Mouse (Mus musculus): ENCODE results near the gene Fkbp4. TPM values are rescaled to one million over a fixed set of nuclear protein-coding genes. Genes with fewer than 3 reads are reported as not detected.
A peak's percentile ranks its signal among the peaks of the same experiment; 100 is the strongest.

Gene Fkbp4
- polyA plus RNA-seq, 1 experiment from 2014 or later = 454 TPM

GRCm38 (mm10) chr6:128433566-128433965 is 4.9 kb downstream of the Fkbp4 start:
- Histone ChIP-seq H3K4me3 (replicated peaks) (no peak overlapping the region), H3K27ac (no peak overlapping the region), H3K4me1 (replicated peaks) (peaks cover 18% of the 10 kb centered on the region), H3K9me3 (no peaks in the 10 kb centered on the region), H3K9ac (replicated peaks) (no peak overlapping the region), H3K36me3 (peaks cover 79% of the 10 kb centered on the region), H3K4me2 (replicated peaks) (no peak overlapping the region), H3K27me3 (no peaks in the 10 kb centered on the region)
- 97% methylated on average over 13 of the region's 13 CpGs for WGBS
- no peak for ATAC-seq

DNA sequence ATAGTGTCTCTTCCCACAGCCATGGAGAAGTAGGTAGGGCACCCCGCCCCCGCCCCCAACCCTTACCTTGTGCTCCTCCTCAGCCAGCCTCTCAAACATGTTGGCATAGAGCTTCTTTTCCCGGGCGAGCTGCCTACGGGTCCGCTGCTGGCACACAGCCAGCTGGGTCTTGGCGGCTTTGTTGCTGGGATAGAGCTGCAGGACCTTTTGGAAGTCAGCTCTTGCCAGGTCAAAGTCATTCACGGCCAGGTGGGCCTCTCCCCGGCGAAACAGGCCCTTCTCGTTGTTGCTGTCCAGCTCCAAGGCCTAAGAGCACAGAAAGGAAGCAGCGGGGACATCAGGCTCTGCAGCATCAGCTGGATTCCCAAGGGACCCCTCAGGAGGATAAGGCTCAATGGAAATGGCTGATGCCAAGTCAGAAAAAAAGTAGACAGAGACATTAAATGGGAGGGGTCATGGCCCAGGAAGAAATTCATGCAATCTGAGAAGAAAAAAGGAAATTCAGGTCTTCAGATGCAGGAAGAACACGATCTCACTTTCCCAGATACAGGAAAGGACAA is 6.0 kb downstream of the Fkbp4 start:
- no peak for ATAC-seq
- Histone ChIP-seq H3K4me2 (replicated peaks) (no peak overlapping the region), H3K9ac (replicated peaks) (no peak overlapping the region), H3K9me3 (no peaks in the 10 kb centered on the region), H3K27ac (no peak overlapping the region), H3K27me3 (no peaks in the 10 kb centered on the region), H3K36me3 (peaks cover 86% of the 10 kb centered on the region), H3K4me3 (replicated peaks) (no peak overlapping the region), H3K4me1 (replicated peaks) (peaks cover 18% of the 10 kb centered on the region)
- WGBS = 81% methylated on average over 13 of the region's 13 CpGs

DNA sequence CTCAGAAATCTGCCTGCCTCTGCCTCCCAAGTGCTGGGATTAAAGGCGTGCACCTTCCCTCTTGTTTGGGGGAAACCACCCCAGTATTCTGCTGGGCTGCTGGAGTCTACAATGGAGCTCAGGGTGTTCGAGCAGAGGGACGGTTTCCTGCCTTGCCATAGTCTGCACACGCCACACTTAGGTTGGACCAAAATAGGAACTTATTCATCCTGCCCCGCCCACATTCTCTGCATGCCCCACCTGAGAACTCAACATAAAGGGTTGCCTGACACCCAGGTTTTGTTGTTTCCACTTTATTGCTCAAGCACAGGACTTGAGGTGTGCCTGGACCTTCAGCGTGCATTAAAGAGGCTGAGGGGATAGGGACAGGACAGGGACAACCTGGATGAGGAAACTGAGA is 8.7 kb downstream of the Fkbp4 start:
- Histone ChIP-seq H3K36me3 (peaks cover 72% of the 10 kb centered on the region), H3K4me2 (replicated peaks) (no peak overlapping the region), H3K9me3 (no peaks in the 10 kb centered on the region), H3K27me3 (no peaks in the 10 kb centered on the region), H3K4me1 (replicated peaks) (peaks cover 4% of the 10 kb centered on the region; the same call in 1 of the 2 replicates), H3K27ac (no peak overlapping the region), H3K4me3 (replicated peaks) (no peak overlapping the region), H3K9ac (replicated peaks) (no peak overlapping the region)
- ATAC-seq = no peak
- WGBS = 95% methylated on average over 6 of the region's 6 CpGs

GRCm38 (mm10) chr6:128429300-128429699 is 9.2 kb downstream of the Fkbp4 start:
- H3K9me3 ChIP-seq = no peaks in the 10 kb centered on the region
- 100% methylated on average over 2 of the region's 2 CpGs for WGBS
- H3K4me1 ChIP-seq (replicated peaks) = peaks cover 4% of the 10 kb centered on the region; the same call in 1 of the 2 replicates
- peaks cover 66% of the 10 kb centered on the region for H3K36me3 ChIP-seq
- no peak overlapping the region for H3K27ac ChIP-seq
- no peak overlapping the region for H3K9ac ChIP-seq (replicated peaks)
- H3K4me2 ChIP-seq (replicated peaks) = no peak overlapping the region
- no peak for ATAC-seq
- H3K4me3 ChIP-seq (replicated peaks) = no peak overlapping the region
- H3K27me3 ChIP-seq = no peaks in the 10 kb centered on the region

GRCm38 (mm10) chr6:128427571-128427970 is 10.9 kb downstream of the Fkbp4 start:
- H3K9me3 ChIP-seq = no peaks in the 10 kb centered on the region

DNA sequence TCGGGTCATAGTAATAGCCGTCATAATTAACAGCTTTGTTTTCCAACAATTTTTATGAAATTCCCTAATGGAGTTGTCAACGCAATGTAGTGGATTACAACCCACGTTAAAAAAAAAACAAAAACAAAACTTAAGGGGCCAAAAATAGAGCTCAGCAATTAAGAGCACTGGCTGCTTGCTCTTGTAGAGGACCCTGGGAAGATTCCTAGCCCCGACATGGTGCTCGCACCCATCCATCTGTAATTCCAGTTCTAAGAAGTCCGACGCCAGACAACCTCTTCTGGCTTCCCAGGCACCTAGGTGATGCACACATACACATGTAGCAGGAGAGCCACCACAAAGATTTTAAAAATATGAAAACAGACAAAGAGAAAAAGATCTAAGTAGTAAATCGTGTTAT is 13.4 kb downstream of the Fkbp4 start:
- ATAC-seq = no peak
- Histone ChIP-seq H3K9ac (replicated peaks) (peak overlapping the region; percentile 78; the same call in 1 of the 2 replicates), H3K27ac (peak overlapping the region; percentile 97), H3K4me1 (replicated peaks) (peaks cover 17% of the 10 kb centered on the region), H3K4me2 (replicated peaks) (peak overlapping the region; percentile 73), H3K4me3 (replicated peaks) (peak overlapping the region; percentile 70), H3K27me3 (no peaks in the 10 kb centered on the region), H3K9me3 (no peaks in the 10 kb centered on the region), H3K36me3 (peaks cover 24% of the 10 kb centered on the region)
- 23% methylated on average over 9 of the region's 9 CpGs for WGBS

More at GRCm38 (mm10) chr6:128427571-128427970, 10.9 kb downstream of the Fkbp4 start:
- Histone ChIP-seq H3K4me2 (replicated peaks) (no peak overlapping the region), H3K36me3 (peaks cover 49% of the 10 kb centered on the region), H3K4me1 (replicated peaks) (peaks cover 15% of the 10 kb centered on the region), H3K27me3 (no peaks in the 10 kb centered on the region), H3K4me3 (replicated peaks) (no peak overlapping the region), H3K27ac (no peak overlapping the region), H3K9ac (replicated peaks) (no peak overlapping the region)
- 96% methylated on average over 5 of the region's 5 CpGs for WGBS
- no peak for ATAC-seq

GRCm38 (mm10) chr6:128424269-128425019 is 14.0 kb downstream of the Fkbp4 start, which contains the start of gene Itfg2:
TSS of gene Itfg2 (minus strand) at chr6:128424931.
- Histone ChIP-seq H3K27me3 (no peaks in the 10 kb centered on the region), H3K4me3 (replicated peaks) (peak within 1 kb of the TSS; percentile 70), H3K4me2 (replicated peaks) (peak within 1 kb of the TSS; percentile 73), H3K9me3 (no peaks in the 10 kb centered on the region), H3K27ac (peak within 1 kb of the TSS; percentile 97), H3K4me1 (replicated peaks) (peaks cover 17% of the 10 kb centered on the region), H3K9ac (replicated peaks) (peak within 1 kb of the TSS; percentile 78), H3K36me3 (peaks cover 25% of the 10 kb centered on the region)
- ATAC-seq = peak; percentile 95
- WGBS = under 1% methylated on average over 42 of the region's 42 CpGs

DNA sequence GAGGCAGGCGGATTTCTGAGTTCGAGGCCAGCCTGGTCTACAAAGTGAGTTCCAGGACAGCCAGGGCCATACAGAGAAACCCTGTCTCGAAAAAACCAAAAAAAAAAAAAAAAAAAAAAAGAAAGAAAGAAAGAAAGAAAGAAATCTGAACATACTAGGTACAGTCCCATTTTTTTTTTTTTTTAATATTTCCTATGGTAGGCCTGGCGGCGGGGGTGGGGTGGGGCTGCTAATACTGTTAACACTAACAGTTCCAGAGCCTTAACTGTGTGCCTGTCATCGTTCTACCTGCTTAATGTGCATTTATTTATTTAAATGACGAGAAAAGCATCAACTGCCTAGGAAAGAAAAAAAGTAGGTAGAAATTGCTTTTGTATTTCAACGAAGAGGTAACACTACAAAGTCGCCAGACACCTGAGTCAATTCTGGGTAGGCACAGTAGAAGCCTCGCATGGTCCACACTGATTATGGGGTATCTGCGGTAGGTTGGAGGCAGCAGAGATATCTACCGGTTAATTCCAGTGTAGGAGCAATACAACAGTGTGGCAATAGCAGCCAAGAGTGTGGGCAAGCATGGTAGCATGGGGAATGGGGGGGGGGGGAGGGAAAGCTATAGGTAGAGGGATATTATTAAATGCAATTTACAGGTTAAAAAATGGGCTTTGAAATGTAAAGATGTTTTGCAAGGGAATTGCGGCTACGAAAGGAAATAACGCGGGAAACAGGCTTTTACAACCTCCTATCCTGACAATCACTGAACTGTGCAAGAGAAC is 14.8 kb downstream of the Fkbp4 start:
- H3K4me1 ChIP-seq (replicated peaks) = peaks cover 17% of the 10 kb centered on the region
- ATAC-seq = peak; percentile 58
- H3K9me3 ChIP-seq = no peaks in the 10 kb centered on the region
- H3K27me3 ChIP-seq = no peaks in the 10 kb centered on the region
- H3K4me3 ChIP-seq (replicated peaks) = peak overlapping the region; percentile 70
- H3K9ac ChIP-seq (replicated peaks) = peak overlapping the region; percentile 78
- H3K4me2 ChIP-seq (replicated peaks) = peak overlapping the region; percentile 73
- peak overlapping the region; percentile 97 for H3K27ac ChIP-seq
- peaks cover 18% of the 10 kb centered on the region for H3K36me3 ChIP-seq
- 50% methylated on average over 16 of the region's 16 CpGs for WGBS

- peaks cover 12% of the 10 kb centered on the region for H3K36me3 ChIP-seq
- no peak overlapping the region for H3K9ac ChIP-seq (replicated peaks)
- H3K27ac ChIP-seq = no peak overlapping the region
- H3K4me3 ChIP-seq (replicated peaks) = no peak overlapping the region
- H3K4me1 ChIP-seq (replicated peaks) = peaks cover 17% of the 10 kb centered on the region
- WGBS = 90% methylated on average over 3 of the region's 3 CpGs
- no peak for ATAC-seq
- H3K4me2 ChIP-seq (replicated peaks) = no peak overlapping the region
- H3K27me3 ChIP-seq = no peaks in the 10 kb centered on the region
- no peaks in the 10 kb centered on the region for H3K9me3 ChIP-seq
These were observed 17.0 kb downstream of the Fkbp4 start for GRCm38 (mm10) chr6:128421480-128421879.

DNA sequence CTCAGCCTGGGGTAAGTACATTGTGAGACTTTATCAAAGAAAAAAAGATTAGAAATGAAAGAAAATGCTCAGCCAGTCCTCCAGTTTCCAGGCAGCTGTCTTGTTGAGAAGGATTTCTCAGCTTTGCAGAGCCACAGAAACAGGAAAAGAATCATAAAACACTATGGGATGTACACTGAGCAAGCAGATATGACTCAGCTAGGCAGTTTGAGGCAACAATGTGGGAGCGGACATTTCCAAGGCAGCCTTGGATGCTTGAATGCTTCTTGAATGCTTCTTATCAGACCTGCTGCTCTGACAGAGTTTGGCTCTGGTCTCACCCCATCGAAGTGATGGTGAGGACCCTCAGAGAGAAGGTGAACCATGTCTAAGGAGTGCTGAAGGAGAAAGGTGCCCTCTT is 17.4 kb downstream of the Fkbp4 start:
- peaks cover 17% of the 10 kb centered on the region for H3K4me1 ChIP-seq (replicated peaks)
- peaks cover 13% of the 10 kb centered on the region for H3K36me3 ChIP-seq
- no peak overlapping the region for H3K9ac ChIP-seq (replicated peaks)
- no peak overlapping the region for H3K4me2 ChIP-seq (replicated peaks)
- H3K27me3 ChIP-seq = no peaks in the 10 kb centered on the region
- no peaks in the 10 kb centered on the region for H3K9me3 ChIP-seq
- H3K27ac ChIP-seq = no peak overlapping the region
- 96% methylated on average over 2 of the region's 2 CpGs for WGBS
- no peak for ATAC-seq
- no peak overlapping the region for H3K4me3 ChIP-seq (replicated peaks)

- no peaks in the 10 kb centered on the region for H3K9me3 ChIP-seq
- ATAC-seq = no peak
- H3K27ac ChIP-seq = no peak overlapping the region
- no peak overlapping the region for H3K4me3 ChIP-seq (replicated peaks)
- WGBS = 86% methylated on average over 1 of the region's 1 CpGs
- no peaks in the 10 kb centered on the region for H3K27me3 ChIP-seq
- H3K9ac ChIP-seq (replicated peaks) = no peak overlapping the region
- peaks cover 10% of the 10 kb centered on the region for H3K4me1 ChIP-seq (replicated peaks)
- H3K36me3 ChIP-seq = peaks cover 30% of the 10 kb centered on the region
- H3K4me2 ChIP-seq (replicated peaks) = no peak overlapping the region
These were observed 20.4 kb downstream of the Fkbp4 start for GRCm38 (mm10) chr6:128418076-128418475.

- 88% methylated on average over 5 of the region's 5 CpGs for WGBS
- Histone ChIP-seq H3K4me3 (replicated peaks) (no peak overlapping the region), H3K27me3 (no peaks in the 10 kb centered on the region), H3K36me3 (peaks cover 49% of the 10 kb centered on the region), H3K4me2 (replicated peaks) (no peak overlapping the region), H3K4me1 (replicated peaks) (0 out of 2 replicates have a peak, but pooled peaks cover 3% of the 10 kb centered on the region), H3K9ac (replicated peaks) (no peak overlapping the region), H3K27ac (no peak overlapping the region), H3K9me3 (no peaks in the 10 kb centered on the region)
- no peak for ATAC-seq
These were observed 22.3 kb downstream of the Fkbp4 start for GRCm38 (mm10) chr6:128416169-128416568.

Measured in midbrain, embryonic 13.5 days (tissue).